Mouse (Mus musculus): ENCODE results near the gene Nelfb.

Nelfb gene

DNA sequence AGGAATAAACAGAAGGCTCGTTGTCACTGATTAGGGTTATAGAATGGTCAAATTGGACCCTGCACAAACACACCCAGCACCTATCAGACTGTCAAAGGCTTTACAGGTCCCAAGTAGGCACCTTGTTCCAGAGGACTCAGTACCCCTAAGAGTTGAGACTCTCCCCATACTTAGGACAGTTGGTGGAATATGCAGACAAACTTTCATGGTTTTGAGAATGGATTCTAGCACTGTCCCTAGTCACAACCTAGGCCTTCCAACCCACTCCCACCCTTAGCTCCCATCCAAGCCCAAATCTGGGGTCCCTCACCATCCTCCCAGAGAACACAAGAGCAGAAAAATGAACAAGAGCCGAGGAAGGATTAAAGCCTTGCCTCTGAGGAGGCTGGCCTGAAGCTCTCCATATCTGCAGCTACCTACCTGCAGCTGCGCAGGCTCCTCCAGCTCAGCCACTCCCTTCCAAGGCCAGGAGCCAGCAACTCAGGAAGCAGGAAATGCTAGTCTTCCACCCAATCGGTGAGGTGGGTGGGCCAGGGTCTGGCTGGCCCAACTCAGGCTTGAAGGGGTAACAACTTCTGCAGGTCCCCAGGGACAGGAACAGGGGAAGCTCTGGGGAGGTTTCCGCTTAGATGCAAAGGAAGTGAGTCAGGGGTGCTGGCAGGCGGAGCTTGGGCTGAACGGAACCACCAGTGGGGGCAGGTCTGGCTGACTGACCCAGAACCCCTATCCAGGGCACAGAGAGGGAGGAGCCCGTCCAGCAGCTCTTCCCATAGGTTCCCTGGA is 14.9 kb downstream of the Nelfb start, which contains the start of gene Tor4a:
Gene Tor4a, minus strand, starts transcription at position 715 of the 783 bp plus-strand sequence.
- DNase-seq (ENCODE audit: low read depth) = peak; percentile 99

- DNase-seq (ENCODE audit: low read depth) = peak; percentile 92
Observed at GRCm38 (mm10) chr2:25195211-25196156, 15.8 kb downstream of the Nelfb start.

DNA sequence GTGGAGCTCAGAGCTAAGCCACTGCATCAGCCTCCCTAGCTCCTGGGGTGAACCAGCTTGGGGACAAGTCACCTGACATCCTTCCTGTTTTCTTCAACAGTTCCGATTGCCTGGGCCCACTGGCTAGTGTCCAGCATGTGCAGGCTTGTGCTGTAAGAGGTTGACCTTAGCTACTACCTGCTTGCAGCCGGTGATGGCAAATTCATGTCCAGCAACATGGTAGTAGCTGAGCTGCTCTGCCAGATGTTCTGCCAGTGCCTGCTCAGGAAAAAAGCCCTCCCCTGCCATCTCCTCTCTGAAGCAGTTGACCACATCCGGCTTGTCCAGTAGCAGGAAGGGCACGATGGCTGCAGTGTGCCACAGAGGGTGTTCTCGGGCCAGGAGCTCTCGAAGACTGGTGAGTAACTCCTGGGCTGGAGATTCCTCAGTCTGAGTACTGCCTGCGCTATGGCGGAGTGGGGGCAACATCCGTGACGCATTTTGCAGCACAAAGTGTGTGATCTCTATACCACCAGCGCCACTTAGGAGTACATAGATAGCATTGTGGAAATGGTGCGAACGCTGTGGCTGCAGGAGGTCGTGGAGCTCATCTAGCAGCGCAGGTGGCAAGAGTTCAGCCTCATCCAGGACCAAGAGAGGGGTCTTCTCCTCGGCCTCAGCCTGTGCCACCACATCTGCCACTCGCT is 16.7 kb downstream of the Nelfb start:
- DNase-seq (ENCODE audit: low read depth) = peak; percentile 93

GRCm38 (mm10) chr2:25194006-25194405 is 17.3 kb downstream of the Nelfb start:
- peak; percentile 41 for DNase-seq (ENCODE audit: low read depth)

DNA sequence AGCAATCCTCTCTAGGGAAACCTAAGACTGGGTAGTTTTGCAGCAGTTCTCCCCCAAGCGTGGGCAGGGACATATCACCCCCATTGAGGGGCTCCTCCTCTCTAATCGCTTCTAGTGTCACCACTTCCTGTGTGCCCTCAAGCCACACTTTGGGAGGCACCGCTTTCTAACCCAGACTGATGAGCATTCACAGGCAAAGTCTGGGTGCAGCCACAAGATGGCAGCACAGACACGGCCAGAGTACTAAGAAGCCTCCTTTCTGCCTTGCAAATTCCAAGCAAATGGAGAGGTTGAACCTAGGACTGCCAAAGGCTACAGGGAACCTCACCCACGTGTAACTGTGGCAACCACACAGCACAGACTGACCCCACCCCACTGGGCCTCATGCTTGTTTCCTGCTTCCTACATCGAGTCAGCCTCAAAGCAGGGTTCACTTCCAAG is 17.9 kb downstream of the Nelfb start:
- DNase-seq (ENCODE audit: low read depth) = peak; percentile 94

GRCm38 (mm10) chr2:25187841-25188240 is 23.4 kb downstream of the Nelfb start:
- no peak for DNase-seq (ENCODE audit: low read depth)

GRCm38 (mm10) chr2:25186575-25186930 is 24.7 kb downstream of the Nelfb start:
- DNase-seq (ENCODE audit: low read depth) = no peak

GRCm38 (mm10) chr2:25185625-25186574 is 25.4 kb downstream of the Nelfb start:
- DNase-seq (ENCODE audit: low read depth) = no peak

- no peak for DNase-seq (ENCODE audit: low read depth)
Observed at GRCm38 (mm10) chr2:25184496-25184895, 26.8 kb downstream of the Nelfb start.

DNA sequence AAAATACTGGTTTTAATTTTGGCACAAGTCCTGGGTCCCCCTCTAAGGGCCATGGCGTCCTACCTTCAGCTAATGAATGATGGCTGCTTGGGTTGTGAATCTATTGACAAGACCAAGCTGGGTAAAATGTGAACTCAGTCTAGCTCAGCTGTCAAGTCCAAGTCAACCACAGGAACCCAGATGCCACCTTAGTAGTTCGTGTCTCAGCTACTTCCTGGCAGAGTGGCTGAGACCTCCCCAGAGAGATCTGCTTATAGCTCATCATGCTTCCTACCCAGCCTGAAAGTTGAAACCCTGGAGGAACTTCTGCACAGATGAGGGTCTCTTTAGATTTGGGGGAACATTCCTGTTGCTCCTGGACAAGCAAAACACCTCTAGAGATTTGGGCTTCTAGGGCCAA is 28.0 kb downstream of the Nelfb start:
- peak; percentile 46 for DNase-seq (ENCODE audit: low read depth)

GRCm38 (mm10) chr2:25182664-25183063 is 28.6 kb downstream of the Nelfb start:
- peak; percentile 26 for DNase-seq (ENCODE audit: low read depth)

- DNase-seq (ENCODE audit: low read depth) = peak; percentile 40
Observed at GRCm38 (mm10) chr2:25181891-25182397, 29.3 kb downstream of the Nelfb start.

DNA sequence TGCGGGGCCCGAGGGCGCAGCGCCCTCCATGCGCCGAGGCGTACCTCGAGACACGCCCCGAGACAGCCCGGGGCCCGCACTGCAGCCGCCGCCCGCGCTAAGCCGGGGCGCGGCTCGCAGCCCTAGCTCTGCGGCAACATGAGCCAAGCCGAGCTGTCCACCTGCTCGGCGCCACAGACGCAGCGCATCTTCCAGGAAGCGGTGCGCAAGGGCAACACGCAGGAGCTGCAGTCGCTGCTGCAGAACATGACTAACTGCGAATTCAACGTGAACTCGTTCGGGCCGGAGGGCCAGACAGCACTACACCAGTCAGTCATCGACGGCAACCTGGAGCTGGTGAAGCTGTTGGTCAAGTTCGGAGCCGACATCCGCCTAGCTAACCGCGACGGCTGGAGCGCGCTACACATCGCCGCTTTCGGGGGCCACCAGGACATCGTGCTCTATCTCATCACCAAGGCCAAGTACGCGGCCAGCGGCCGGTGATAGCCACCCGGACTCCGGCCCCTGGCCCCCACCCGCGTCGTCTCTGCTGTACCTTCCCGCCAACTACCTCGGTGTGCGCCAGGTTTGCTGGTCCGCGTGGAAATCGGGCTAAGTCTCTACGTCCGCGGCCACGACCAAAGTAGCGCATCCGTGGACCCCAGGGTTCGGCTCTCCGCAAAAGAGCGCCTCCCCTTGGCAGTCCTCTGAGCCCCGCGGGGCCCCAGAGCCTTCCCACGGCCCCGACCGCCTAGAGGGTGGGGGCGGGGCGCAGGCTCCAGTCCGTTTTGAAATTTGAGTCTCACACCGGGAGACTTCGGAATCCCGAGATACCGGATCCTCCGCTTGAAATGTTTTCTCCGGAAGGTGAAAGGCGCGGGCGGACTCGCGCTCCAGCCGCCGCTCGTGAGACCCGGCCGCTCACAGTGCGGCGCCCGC is 30.1 kb downstream of the Nelfb start:
- DNase-seq (ENCODE audit: low read depth) = peak; percentile 80

DNA sequence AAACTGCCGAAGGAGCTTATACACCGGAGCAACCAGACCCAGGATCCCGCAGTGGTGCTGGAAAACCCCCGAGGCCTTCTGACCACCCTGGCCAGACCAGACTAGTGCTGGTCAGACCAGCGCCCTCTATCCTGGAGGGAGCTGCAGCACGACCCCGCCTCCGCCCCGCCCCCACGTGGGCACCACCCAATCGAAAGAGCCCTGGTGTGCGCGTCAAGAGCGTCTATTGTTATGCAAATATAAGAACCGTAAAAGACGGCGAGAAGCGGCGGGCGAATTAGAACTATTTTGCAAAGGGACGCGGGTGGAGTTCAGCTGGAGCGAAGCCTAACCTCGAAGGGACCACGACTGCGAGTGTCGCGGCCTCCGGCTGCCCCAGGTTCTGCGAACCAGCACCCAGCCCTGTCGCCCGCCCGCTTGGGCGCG is 30.8 kb downstream of the Nelfb start, which contains the start of gene Nrarp:
Gene Nrarp, plus strand, starts transcription at position 281 of the 426 bp plus-strand sequence.
- DNase-seq (ENCODE audit: low read depth) = peak; percentile 98

GRCm38 (mm10) chr2:25179566-25180217 is 31.6 kb downstream of the Nelfb start:
- peak; percentile 65 for DNase-seq (ENCODE audit: low read depth)

DNA sequence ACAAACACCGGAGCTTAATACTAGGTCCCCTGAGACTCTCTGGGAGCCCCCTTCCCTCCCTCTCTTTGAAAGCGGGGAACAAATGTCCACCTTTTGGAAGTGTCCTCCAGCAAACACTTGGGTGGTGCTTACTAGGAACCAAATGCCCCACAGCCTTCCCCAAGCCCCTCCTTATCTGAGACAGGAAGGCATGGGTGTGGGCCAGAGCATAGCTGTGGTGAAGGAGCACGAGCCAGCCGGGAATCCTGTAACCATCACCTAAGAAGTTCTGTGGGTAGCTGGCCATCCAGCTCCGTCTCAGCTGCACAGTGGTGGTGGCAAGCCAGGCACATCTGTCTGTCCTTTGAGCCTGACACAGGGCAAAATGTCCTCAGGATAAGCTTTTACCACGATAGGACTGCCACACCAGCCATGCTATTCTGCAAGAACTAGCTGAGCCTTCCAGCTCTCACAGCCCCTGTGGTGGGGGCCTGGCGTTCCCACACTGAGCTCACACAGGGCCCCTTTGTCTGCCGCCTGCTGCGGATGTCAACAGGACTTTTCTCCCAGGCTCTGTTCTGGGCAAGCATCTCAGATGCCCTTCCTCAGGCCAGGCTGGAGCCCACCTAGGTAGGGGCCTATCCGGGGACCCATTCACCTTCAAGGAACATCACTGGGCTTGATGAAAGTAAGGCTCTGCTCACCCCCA is 32.9 kb downstream of the Nelfb start:
- DNase-seq (ENCODE audit: low read depth) = no peak

DNA sequence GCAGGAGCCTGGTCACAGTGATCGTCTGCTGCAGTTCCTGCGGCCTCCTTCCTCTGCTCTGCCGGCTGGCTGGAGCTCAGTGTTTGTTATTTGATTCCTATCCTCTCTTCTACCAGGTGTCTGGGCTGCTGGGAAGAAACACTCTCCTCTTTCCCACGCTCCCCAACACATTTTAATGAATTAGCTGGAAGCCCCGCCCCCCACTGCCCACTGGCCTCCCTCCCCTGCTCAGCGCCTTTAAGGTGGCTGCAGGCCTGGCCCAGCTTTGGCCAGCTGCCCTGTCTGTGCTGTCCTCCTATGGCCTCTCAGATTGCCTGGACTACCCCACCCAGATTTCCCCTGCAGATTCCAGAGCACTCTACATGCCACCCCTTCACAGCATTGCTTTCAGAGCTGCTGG is 33.6 kb downstream of the Nelfb start:
- no peak for DNase-seq (ENCODE audit: low read depth)

- no peak for DNase-seq (ENCODE audit: low read depth)
Observed at GRCm38 (mm10) chr2:25177076-25177475, 34.2 kb downstream of the Nelfb start.

All from 416B (cell line).